ENCODE assay signal across 8 mouse cellular contexts in genomic region chr2:163994977-163995862, GRCm38 (mm10). TPM values are rescaled to one million over a fixed set of nuclear protein-coding genes. Genes with fewer than 3 reads are reported as not detected.
DNase-seq lines count a peak whose midpoint lies in the region; ATAC-seq and TF ChIP-seq lines count a peak whose summit lies in the region.

No protein-coding gene starts in this region.

- peak; percentile 98 for DNase-seq in ES-E14 (ENCODE audit: low read depth, low spot score)
- DNase-seq in c-Kit-positive CD71-negative TER-119-negative erythroid progenitor cells, embryonic 14.5 days (ENCODE audit: low read depth) = peak; percentile 91
- DNase-seq in forebrain, embryonic 11.5 days (ENCODE audit: low spot score) = peak; percentile 97
- peak; percentile 50 for DNase-seq in heart, postnatal 0 days (ENCODE audit: low spot score)
- peak; percentile 91 for DNase-seq in large intestine, adult 2 months (ENCODE audit: low read depth, low spot score)
- peak; percentile 98 to 99 for DNase-seq in lung, adult 18-20 months

- no peaks in the 10 kb centered on the region for H3K9me3 ChIP-seq in ES-E14 (ENCODE audit: control insufficient read depth, insufficient read depth, low read depth, low read length)
- H3K9me3 ChIP-seq in forebrain, embryonic 11.5 days (ENCODE audit: control insufficient read depth, low read length) = no peaks in the 10 kb centered on the region
- no peaks in the 10 kb centered on the region for H3K9me3 ChIP-seq in heart, postnatal 0 days (replicated peaks; ENCODE audit: control insufficient read depth, low read length)
- H3K9me3 ChIP-seq in neural tube, embryonic 14.5 days (ENCODE audit: control insufficient read depth, low read length) = no peaks in the 10 kb centered on the region

- H3K4me1 ChIP-seq in ES-E14 (ENCODE audit: control insufficient read depth in 2 of 2, insufficient read depth in 2 of 2, low read length in 2 of 2, poor library complexity in 1 of 2) = peaks cover 7 to 8% of the 10 kb centered on the region in 2 experiments
- peaks cover 2% of the 10 kb centered on the region; the same call in 1 of the 2 replicates for H3K4me1 ChIP-seq in forebrain, embryonic 11.5 days (replicated peaks; ENCODE audit: control insufficient read depth, insufficient read depth, low read length)
- H3K4me1 ChIP-seq in heart, postnatal 0 days (ENCODE audit: control insufficient read depth, insufficient read depth) = peaks cover 26% of the 10 kb centered on the region
- H3K4me1 ChIP-seq in neural tube, embryonic 14.5 days (ENCODE audit: control insufficient read depth, insufficient read depth, low read length) = peaks cover 21% of the 10 kb centered on the region
- peaks cover 10% of the 10 kb centered on the region for H3K4me1 ChIP-seq in testis, adult 2 months (ENCODE audit: control insufficient read depth, insufficient read depth, low read length)

- H3K36me3 ChIP-seq in ES-E14 (ENCODE audit: control insufficient read depth, insufficient read depth, low read length, poor library complexity, severe bottlenecking) = peaks cover 7% of the 10 kb centered on the region; the same call in 1 of the 2 replicates
- H3K36me3 ChIP-seq in forebrain, embryonic 11.5 days (ENCODE audit: control insufficient read depth, insufficient read depth, low read length) = no peaks in the 10 kb centered on the region; the same call in 1 of the 2 replicates
- H3K36me3 ChIP-seq in heart, postnatal 0 days (replicated peaks; ENCODE audit: control insufficient read depth, insufficient read depth, low read length) = peaks cover 9% of the 10 kb centered on the region
- no peaks in the 10 kb centered on the region for H3K36me3 ChIP-seq in neural tube, embryonic 14.5 days (ENCODE audit: control insufficient read depth, insufficient read depth, low read length)
- no peaks in the 10 kb centered on the region for H3K36me3 ChIP-seq in testis, adult 2 months (ENCODE audit: control insufficient read depth, insufficient read depth, low read length)

- peak overlapping the region; percentile 78 for H3K4me2 ChIP-seq in forebrain, embryonic 11.5 days (ENCODE audit: low read depth, low read length, severe bottlenecking)
- H3K4me2 ChIP-seq in heart, postnatal 0 days (ENCODE audit: low read depth, low read length) = peak overlapping the region; percentile 95
- peak overlapping the region; percentile 87 for H3K4me2 ChIP-seq in neural tube, embryonic 14.5 days (ENCODE audit: low read depth, low read length)

- peak overlapping the region; percentile 75 for H3K27ac ChIP-seq in ES-E14 (ENCODE audit: insufficient read depth, low read depth, low read length, poor library complexity, severe bottlenecking)
- H3K27ac ChIP-seq in forebrain, embryonic 11.5 days (ENCODE audit: low read depth, low read length) = peak overlapping the region; percentile 84
- H3K27ac ChIP-seq in heart, postnatal 0 days (ENCODE audit: low read depth) = peak overlapping the region; percentile 98
- peak overlapping the region; percentile 85 for H3K27ac ChIP-seq in neural tube, embryonic 14.5 days (ENCODE audit: low read depth, low read length)
- peak overlapping the region; percentile 94 for H3K27ac ChIP-seq in testis, adult 2 months (ENCODE audit: control insufficient read depth, insufficient read depth, low read depth, low read length)

- H3K9ac ChIP-seq in ES-E14 (ENCODE audit: insufficient read depth, low read depth, low read length, poor library complexity, severe bottlenecking) = peak overlapping the region; percentile 99
- peak overlapping the region; percentile 94 for H3K9ac ChIP-seq in forebrain, embryonic 11.5 days (ENCODE audit: low read length)
- peak overlapping the region; percentile 97 for H3K9ac ChIP-seq in heart, postnatal 0 days (replicated peaks; ENCODE audit: low read depth, low read length)
- H3K9ac ChIP-seq in neural tube, embryonic 14.5 days (replicated peaks; ENCODE audit: low read depth, low read length) = peak overlapping the region; percentile 73

- in situ Hi-C loops in ES-E14 (cut with MboI; ENCODE audit: low sequenced_read_pairs in 2 of 2, unreplicated experiment in 2 of 2) = no loop called here

- no peak for TF ChIP-seq CTCF in heart, postnatal 0 days (IDR thresholded peaks at IDR 0.05; ENCODE audit: low read depth)
- TF ChIP-seq CTCF in testis, adult 2 months (IDR thresholded peaks at IDR 0.05; ENCODE audit: control insufficient read depth, insufficient read depth, insufficient replicate concordance, low read depth, low read length) = no peak

- under 1% methylated on average over 64 of the region's 79 CpGs for WGBS in forebrain, embryonic 11.5 days
- whole genome bisulfite sequencing in heart, postnatal 0 days = under 1% methylated on average over 49 of the region's 79 CpGs
- WGBS in large intestine, adult 2 months = 1% methylated on average over 78 of the region's 79 CpGs
- WGBS in neural tube, embryonic 14.5 days = under 1% methylated on average over 61 of the region's 79 CpGs

- H3K27me3 ChIP-seq in forebrain, embryonic 11.5 days (ENCODE audit: control insufficient read depth, insufficient read depth, low read length) = no peaks in the 10 kb centered on the region
- H3K27me3 ChIP-seq in heart, postnatal 0 days (ENCODE audit: control insufficient read depth, insufficient read depth, low read length) = no peaks in the 10 kb centered on the region
- H3K27me3 ChIP-seq in neural tube, embryonic 14.5 days (ENCODE audit: control insufficient read depth, insufficient read depth, low read length) = no peaks in the 10 kb centered on the region
- no peaks in the 10 kb centered on the region for H3K27me3 ChIP-seq in testis, adult 2 months (ENCODE audit: control insufficient read depth, insufficient read depth, low read length)

- H3K4me3 ChIP-seq in ES-E14 (ENCODE audit: insufficient read depth in 1 of 2, low read depth in 1 of 2, low read length in 2 of 2, poor library complexity in 1 of 2, severe bottlenecking in 1 of 2) = peak overlapping the region; percentile 96 to 99
- H3K4me3 ChIP-seq in forebrain, embryonic 11.5 days (ENCODE audit: low read depth, low read length) = peak overlapping the region; percentile 93
- H3K4me3 ChIP-seq in heart, postnatal 0 days (ENCODE audit: low read depth, low read length) = peak overlapping the region; percentile 94
- H3K4me3 ChIP-seq in neural tube, embryonic 14.5 days (ENCODE audit: low read depth, low read length) = peak overlapping the region; percentile 82
- peak overlapping the region; percentile 95 for H3K4me3 ChIP-seq in testis, adult 2 months (ENCODE audit: control insufficient read depth, low read depth, low read length)

- peak; percentile 82 for TF ChIP-seq POLR2A in testis, adult 2 months (IDR thresholded peaks at IDR 0.05; ENCODE audit: control insufficient read depth, low read depth, low read length)

- 0 out of 2 replicates have a peak, but pooled peaks have one; percentile 13 for TF ChIP-seq EP300 in heart, postnatal 0 days (IDR thresholded peaks at IDR 0.05; ENCODE audit: low read depth)

- peak; percentile 100 for ATAC-seq in forebrain, embryonic 11.5 days (replicated peaks; ENCODE audit: low FRiP score)
- ATAC-seq in heart, postnatal 0 days (ENCODE audit: insufficient read depth, low read depth) = peak; percentile 99
- peak; percentile 100 for ATAC-seq in neural tube, embryonic 14.5 days (ENCODE audit: low read depth)

TF ChIP-seq in ES-E14, 5 proteins besides CTCF, POLR2A, EP300 and RAD21:
- TF ChIP-seq HCFC1 (IDR thresholded peaks at IDR 0.05; ENCODE audit: borderline replicate concordance, insufficient read depth, low read length) (0 out of 2 replicates have a peak, but pooled peaks have one; percentile 18), CHD2 (IDR thresholded peaks at IDR 0.05; ENCODE audit: low read depth, low read length) (no peak)

RNA-seq across cellular contexts. Expression of gene Ywhab, which starts 0.5 kb away (rescaled TPM):
- 44.3 and 65.9 TPM in 2 replicates for total RNA-seq in ES-E14 (2012; rRNA removed)
- polyA plus RNA-seq in forebrain, embryonic 11.5 days (2014; fragmentation: Nextera tagmentation; extraction: Ambion mirVana) = 316 and 330 TPM in 2 replicates
- 31.8 and 35.0 TPM in 2 replicates for total RNA-seq in heart, postnatal 0 days (2014; rRNA removed; ENCODE audit: low replicate concordance)
- 157 and 158 TPM in 2 replicates for polyA plus RNA-seq in heart, postnatal 0 days (2015; fragmentation: Nextera tagmentation; extraction: Ambion mirVana)
- polyA plus RNA-seq in large intestine, adult 2 months (2012; rRNA removed) = 43.9 and 48.0 TPM in 2 replicates
- 466 and 481 TPM in 2 replicates for polyA plus RNA-seq in neural tube, embryonic 14.5 days (2014; fragmentation: Nextera tagmentation; extraction: Ambion mirVana)
- 14.1 and 15.7 TPM in 2 replicates for polyA plus RNA-seq in testis, adult 2 months (2012; rRNA removed)

RNA-seq across cellular contexts. Expression of gene Pabpc1l, which starts 30.0 kb away (rescaled TPM):
- total RNA-seq in ES-E14 (2012; rRNA removed) = 0.16 TPM in 1 of 2 replicates, not detected in the other
- polyA plus RNA-seq in forebrain, embryonic 11.5 days (2014; fragmentation: Nextera tagmentation; extraction: Ambion mirVana) = 1.4 and 1.5 TPM in 2 replicates
- not detected in 2 replicates for total RNA-seq in heart, postnatal 0 days (2014; rRNA removed; ENCODE audit: low replicate concordance)
- 0.56 and 1.0 TPM in 2 replicates for polyA plus RNA-seq in heart, postnatal 0 days (2015; fragmentation: Nextera tagmentation; extraction: Ambion mirVana)
- 0.78 and 1.1 TPM in 2 replicates for polyA plus RNA-seq in large intestine, adult 2 months (2012; rRNA removed)
- 2.0 and 2.8 TPM in 2 replicates for polyA plus RNA-seq in neural tube, embryonic 14.5 days (2014; fragmentation: Nextera tagmentation; extraction: Ambion mirVana)
- 10.6 and 10.7 TPM in 2 replicates for polyA plus RNA-seq in testis, adult 2 months (2012; rRNA removed)

Comparison
In these comparisons a context has a peak if more than half of its experiments do, and no peak if none do; other contexts are left out.
1. Peak in every context shown above with its lines: DNase-seq, ATAC-seq, H3K4me3 ChIP-seq and H3K27ac ChIP-seq.